Mouse (Mus musculus): ENCODE data around the gene Plekha7. TPM values are rescaled to one million over a fixed set of nuclear protein-coding genes. Genes with fewer than 3 reads are reported as not detected.

Plekha7 gene
- polyA plus RNA-seq, 1 experiment: 18.4 TPM

Other genes starting within 250 kb of the Plekha7 start
- 1.0 and 1.3 TPM in 2 replicates for gene Gm4353, start 223.7 kb downstream of the Plekha7 start, polyA plus RNA-seq (2012; rRNA removed)
- gene Rps13, start 25.8 kb upstream of the Plekha7 start, polyA plus RNA-seq (2012; rRNA removed): 1,159 and 1,205 TPM in 2 replicates
- 18.5 and 20.0 TPM in 2 replicates for gene Pik3c2a, start 135.1 kb upstream of the Plekha7 start, polyA plus RNA-seq (2012; rRNA removed)
- 26.8 and 32.3 TPM in 2 replicates for gene Nucb2, start 196.0 kb upstream of the Plekha7 start, polyA plus RNA-seq (2012; rRNA removed)